Comparison of ENCODE assay signal across 7 mouse cellular contexts in the genomic region with DNA sequence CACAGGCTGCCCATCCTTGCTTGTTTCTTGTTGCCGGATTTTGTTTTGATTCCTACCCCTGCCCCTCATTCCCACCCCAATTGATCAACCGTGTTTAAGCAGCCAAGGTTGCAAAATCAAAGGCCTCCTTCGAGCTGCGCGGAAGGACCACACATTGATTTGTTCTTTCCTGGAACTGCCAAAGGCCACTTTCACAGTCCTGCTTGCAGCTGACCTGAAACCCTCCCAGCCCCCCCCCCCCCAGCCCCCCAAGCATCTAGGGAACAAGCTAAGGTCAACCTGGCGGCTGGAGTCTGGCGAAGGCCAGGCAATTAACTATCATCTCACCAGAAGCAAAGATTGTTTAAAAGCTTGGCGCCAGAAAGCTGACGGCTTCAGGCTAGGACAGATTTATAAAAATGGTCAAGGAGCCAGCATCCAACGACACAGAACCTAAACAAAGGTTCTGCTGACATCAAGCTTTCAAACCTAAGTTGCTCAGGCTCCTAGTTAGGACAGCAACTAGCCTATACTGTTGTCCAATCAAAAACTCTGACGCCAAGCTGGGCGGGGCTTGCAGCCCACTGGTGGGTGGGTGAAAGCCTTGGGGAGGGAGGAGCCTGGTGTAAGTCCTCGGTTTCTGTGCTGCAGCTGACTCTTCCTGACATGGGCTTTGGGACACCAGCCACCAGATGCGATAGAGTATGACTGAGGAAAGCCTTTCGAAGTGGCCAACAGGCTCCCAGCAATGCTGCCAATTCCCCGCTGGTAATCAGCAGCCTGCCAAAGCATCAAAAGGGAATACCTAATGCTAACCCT. TPM values are rescaled to one million over a fixed set of nuclear protein-coding genes. Genes with fewer than 3 reads are reported as not detected.
DNase-seq lines count a peak whose midpoint lies in the region; ATAC-seq and TF ChIP-seq lines count a peak whose summit lies in the region.

No protein-coding gene starts in this region.

- no peak overlapping the region for H3K4me3 ChIP-seq in forebrain, postnatal 0 days (ENCODE audit: low read depth, low read length)
- no peak overlapping the region for H3K4me3 ChIP-seq in hindbrain, embryonic 15.5 days
- peak overlapping the region; percentile 16 for H3K4me3 ChIP-seq in limb, embryonic 13.5 days
- no peak overlapping the region for H3K4me3 ChIP-seq in midbrain, embryonic 14.5 days (replicated peaks; ENCODE audit: low read depth, low read length)

- no peaks in the 10 kb centered on the region for H3K9me3 ChIP-seq in forebrain, postnatal 0 days (ENCODE audit: low read length)
- no peaks in the 10 kb centered on the region for H3K9me3 ChIP-seq in hindbrain, embryonic 15.5 days
- no peaks in the 10 kb centered on the region for H3K9me3 ChIP-seq in limb, embryonic 13.5 days
- H3K9me3 ChIP-seq in midbrain, embryonic 14.5 days (ENCODE audit: control insufficient read depth, low read length), result no peaks in the 10 kb centered on the region

- no peak overlapping the region for H3K4me2 ChIP-seq in forebrain, postnatal 0 days (ENCODE audit: low read depth)
- peak overlapping the region; percentile 30 for H3K4me2 ChIP-seq in hindbrain, embryonic 15.5 days
- peak overlapping the region; percentile 52 for H3K4me2 ChIP-seq in limb, embryonic 13.5 days (replicated peaks)
- peak overlapping the region; percentile 7; the same call in 1 of the 2 replicates for H3K4me2 ChIP-seq in midbrain, embryonic 14.5 days (ENCODE audit: low read length)

- ATAC-seq in forebrain, postnatal 0 days, result peak; percentile 82
- peak; percentile 85 for ATAC-seq in hindbrain, embryonic 15.5 days (ENCODE audit: low FRiP score, low read depth)
- peak; percentile 89 for ATAC-seq in limb, embryonic 13.5 days (ENCODE audit: low FRiP score, low read depth)
- no peak; the same call in 1 of the 2 replicates for ATAC-seq in midbrain, embryonic 14.5 days (ENCODE audit: low FRiP score, low TSS enrichment)
- no peak for ATAC-seq in activated CD4-positive, CD25-positive, alpha-beta regulatory T cell, adult 4 months

- no peak for TF ChIP-seq CTCF in forebrain, postnatal 0 days (IDR thresholded peaks at IDR 0.05; ENCODE audit: low read depth)

- no peaks in the 10 kb centered on the region for H3K27me3 ChIP-seq in forebrain, postnatal 0 days (ENCODE audit: insufficient read depth, low read length)
- H3K27me3 ChIP-seq in hindbrain, embryonic 15.5 days, result no peaks in the 10 kb centered on the region
- H3K27me3 ChIP-seq in limb, embryonic 13.5 days, result 0 out of 2 replicates have a peak, but pooled peaks cover 3% of the 10 kb centered on the region
- no peaks in the 10 kb centered on the region for H3K27me3 ChIP-seq in midbrain, embryonic 14.5 days (ENCODE audit: control insufficient read depth, insufficient read depth, low read length)

- H3K27ac ChIP-seq in forebrain, postnatal 0 days (ENCODE audit: low read depth, low read length), result no peak overlapping the region
- no peak overlapping the region for H3K27ac ChIP-seq in hindbrain, embryonic 15.5 days (replicated peaks)
- H3K27ac ChIP-seq in limb, embryonic 13.5 days, result no peak overlapping the region
- H3K27ac ChIP-seq in midbrain, embryonic 14.5 days (replicated peaks; ENCODE audit: low read depth, low read length), result no peak overlapping the region

- peak; percentile 90 for DNase-seq in R1 (ENCODE audit: low read depth, low spot score)
- peak; percentile 81 for DNase-seq in adrenal gland, postnatal 10 days
- peak; percentile 47 for DNase-seq in forebrain, postnatal 0 days
- DNase-seq in midbrain, embryonic 14.5 days, result peak; percentile 65

- H3K4me1 ChIP-seq in forebrain, postnatal 0 days (ENCODE audit: insufficient read depth), result no peaks in the 10 kb centered on the region
- H3K4me1 ChIP-seq in hindbrain, embryonic 15.5 days (replicated peaks), result peaks cover 6% of the 10 kb centered on the region; the same call in 1 of the 2 replicates
- H3K4me1 ChIP-seq in limb, embryonic 13.5 days, result peaks cover 15% of the 10 kb centered on the region
- peaks cover 3% of the 10 kb centered on the region; the same call in 1 of the 2 replicates for H3K4me1 ChIP-seq in midbrain, embryonic 14.5 days (ENCODE audit: control insufficient read depth, insufficient read depth, low read length)

- WGBS in forebrain, postnatal 0 days, result 26% methylated on average over 16 of the region's 16 CpGs
- 34% methylated on average over 16 of the region's 16 CpGs for WGBS in hindbrain, embryonic 15.5 days
- WGBS in limb, embryonic 13.5 days, result 13% methylated on average over 16 of the region's 16 CpGs
- WGBS in midbrain, embryonic 14.5 days, result 29% methylated on average over 16 of the region's 16 CpGs

- H3K9ac ChIP-seq in forebrain, postnatal 0 days, result no peak overlapping the region
- H3K9ac ChIP-seq in hindbrain, embryonic 15.5 days, result no peak overlapping the region
- peak overlapping the region; percentile 45; the same call in 1 of the 2 replicates for H3K9ac ChIP-seq in limb, embryonic 13.5 days
- H3K9ac ChIP-seq in midbrain, embryonic 14.5 days (replicated peaks; ENCODE audit: low read length), result no peak overlapping the region; the same call in 1 of the 2 replicates

- H3K36me3 ChIP-seq in forebrain, postnatal 0 days (ENCODE audit: insufficient read depth), result no peaks in the 10 kb centered on the region
- no peaks in the 10 kb centered on the region for H3K36me3 ChIP-seq in hindbrain, embryonic 15.5 days
- H3K36me3 ChIP-seq in limb, embryonic 13.5 days, result 0 out of 2 replicates have a peak, but pooled peaks cover 3% of the 10 kb centered on the region
- no peaks in the 10 kb centered on the region for H3K36me3 ChIP-seq in midbrain, embryonic 14.5 days (ENCODE audit: control insufficient read depth, insufficient read depth, low read length)

RNA-seq across cellular contexts. Expression of a gene that starts 13.0 kb away (rescaled TPM):
- 10 to 100 TPM; 14.4 to 18.3 TPM for total RNA-seq in adrenal gland, postnatal 10 days (2021)
- total RNA-seq in forebrain, postnatal 0 days (2014; rRNA removed), result 1.8 and 2.0 TPM in 2 replicates
- 1.2 and 1.8 TPM in 2 replicates for polyA plus RNA-seq in forebrain, postnatal 0 days (2015; fragmentation: Nextera tagmentation; extraction: Ambion mirVana)
- polyA plus RNA-seq in hindbrain, embryonic 15.5 days (2015; fragmentation: Nextera tagmentation; extraction: Ambion mirVana), result 1.5 and 1.7 TPM in 2 replicates
- polyA plus RNA-seq in limb, embryonic 13.5 days (2015; fragmentation: Nextera tagmentation; extraction: Ambion mirVana), result 3.1 and 3.8 TPM in 2 replicates
- polyA plus RNA-seq in midbrain, embryonic 14.5 days (2014; fragmentation: Nextera tagmentation; extraction: Ambion mirVana), result 0.81 and 0.99 TPM in 2 replicates
- under 1 TPM in 1 of 2 experiments, not detected in 1; 0.04 TPM for polyA plus RNA-seq in activated CD4-positive, CD25-positive, alpha-beta regulatory T cell, adult 4 months (2017; shearing (Covaris generic))

Comparison
In these comparisons a context has a peak if more than half of its experiments do, and no peak if none do; other contexts are left out.
1. ATAC-seq: peak in forebrain, postnatal 0 days (single experiment), hindbrain, embryonic 15.5 days (single experiment) and limb, embryonic 13.5 days (single experiment); none in midbrain, embryonic 14.5 days (single experiment) and activated CD4-positive, CD25-positive, alpha-beta regulatory T cell, adult 4 months (single experiment).
2. Peak in every context shown above with its lines, with median percentiles within 50 percentile points of each other: DNase-seq.